Mouse (Mus musculus) heart, embryonic 11.5 days (tissue): ENCODE measurements at regions not wholly inside any gene's neighbourhood (a gene's known extent, or its start where the extent isn't known, plus 50 kb on each side); places are given as distances from the start of the nearest gene placed in this dataset.

Experiments
- ATAC-seq: fragments of 200-750 bp; cut with Nextera tagmentation; replicated peaks from 2 replicates; pipeline ENCODE4 v1.8.0; 2017; ENCODE audit warnings: moderate library complexity; ENCODE audit not compliant: insufficient number of reproducible peaks, low FRiP score, low TSS enrichment
- H3K27ac ChIP-seq: fragments of 300-500 bp; sonication (generic); 2 replicates; pipeline ENCODE4 v1.5.1; 2014; ENCODE audit warnings: mild to moderate bottlenecking, low read depth, low read length
- H3K27me3 ChIP-seq: fragments of 300-500 bp; sonication (generic); 2 replicates; pipeline ENCODE4 v1.6.1; 2014; ENCODE audit warnings: mild to moderate bottlenecking, low read length, mixed read lengths; ENCODE audit not compliant: control insufficient read depth, insufficient read depth
- H3K36me3 ChIP-seq: fragments of 300-500 bp; sonication (generic); 2 replicates; pipeline ENCODE4 v1.6.1; 2014; ENCODE audit warnings: mild to moderate bottlenecking, low read length, moderate library complexity, mixed read lengths; ENCODE audit not compliant: control insufficient read depth, insufficient read depth
- H3K4me1 ChIP-seq: fragments of 300-500 bp; sonication (generic); 2 replicates; pipeline ENCODE4 v1.6.1; 2014; ENCODE audit warnings: low read length; ENCODE audit not compliant: control insufficient read depth, insufficient read depth
- H3K4me2 ChIP-seq: fragments of 300-500 bp; sonication (generic); 2 replicates; pipeline ENCODE4 v1.6.1; 2014; ENCODE audit warnings: mild to moderate bottlenecking, moderate library complexity
- H3K4me3 ChIP-seq: fragments of 300-500 bp; sonication (generic); 2 replicates; pipeline ENCODE4 v1.5.1; 2014; ENCODE audit warnings: low read depth, low read length
- H3K9ac ChIP-seq: fragments of 300-500 bp; sonication (generic); 2 replicates; pipeline ENCODE4 v1.6.1; 2014; ENCODE audit warnings: mild to moderate bottlenecking, low read depth, low read length, moderate library complexity
- H3K9me3 ChIP-seq: fragments of 300-500 bp; sonication (generic); replicated peaks from 2 replicates; pipeline ENCODE4 v1.6.1; 2016; ENCODE audit warnings: low read length; ENCODE audit not compliant: control insufficient read depth
- WGBS: fragments of 180-500 bp; shearing (Covaris S2); extraction: QIAGEN DNeasy Blood & Tissue Kit; methylation state at CpG from one replicate; pipeline ENCODE4 v1.1.7; 2014; ENCODE audit not compliant: insufficient replicate concordance; 5-methylcytosine and 5-hydroxymethylcytosine counted together

DNA sequence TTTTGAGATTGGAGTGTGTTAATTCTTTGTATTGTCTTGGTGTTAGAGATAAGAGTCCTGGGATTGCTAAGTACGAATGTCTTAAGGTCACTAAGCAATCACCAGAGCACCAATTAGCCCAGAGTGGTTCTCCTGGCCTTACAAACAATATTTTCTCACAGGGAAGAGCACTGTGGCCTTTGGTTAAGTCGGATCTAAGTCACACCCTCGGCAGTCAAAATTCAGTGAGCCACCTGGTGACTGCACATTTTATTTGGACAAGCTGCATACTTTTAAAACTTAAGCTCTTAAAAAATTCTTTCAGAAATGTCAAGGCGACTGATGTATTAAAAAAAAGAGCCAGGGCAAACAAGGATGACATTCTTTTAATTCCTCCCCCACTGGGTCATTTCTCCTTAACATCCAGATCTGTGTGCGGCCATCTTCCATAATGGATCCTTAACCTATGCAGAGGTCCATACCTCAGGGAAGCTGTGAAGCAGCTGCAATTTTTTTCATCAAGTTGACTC is 60.9 kb upstream of the Foxa2 start:
- Histone ChIP-seq H3K9ac (no peak overlapping the region), H3K36me3 (no peaks in the 10 kb centered on the region), H3K4me2 (no peak overlapping the region), H3K27me3 (no peaks in the 10 kb centered on the region), H3K4me1 (no peaks in the 10 kb centered on the region), H3K4me3 (no peak overlapping the region), H3K27ac (no peak overlapping the region), H3K9me3 (no peaks in the 10 kb centered on the region)
- 60% methylated on average over 5 of the region's 5 CpGs for WGBS
- no peak for ATAC-seq

DNA sequence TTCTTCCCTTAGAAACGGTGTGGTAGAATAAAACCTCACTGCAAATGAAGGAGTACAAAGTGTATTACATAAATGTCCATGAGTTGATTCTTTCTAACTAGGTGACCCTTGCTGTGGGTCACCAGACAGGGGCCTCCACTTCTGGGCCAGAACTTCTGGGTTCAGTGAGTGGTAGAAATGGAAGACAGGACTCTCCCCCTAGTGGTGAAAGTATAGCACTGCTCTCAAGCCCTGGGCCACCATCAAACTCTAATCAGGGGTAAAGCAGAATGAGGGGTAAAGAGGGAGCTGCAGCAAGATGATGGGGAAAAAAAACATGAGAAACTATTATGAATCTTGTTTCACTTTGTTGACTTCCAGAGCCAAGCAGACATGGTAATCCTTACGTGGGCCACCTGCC is 63.4 kb upstream of the Foxa2 start:
- Histone ChIP-seq H3K4me1 (no peaks in the 10 kb centered on the region), H3K4me2 (no peak overlapping the region), H3K27ac (no peak overlapping the region), H3K27me3 (no peaks in the 10 kb centered on the region), H3K9ac (no peak overlapping the region), H3K36me3 (no peaks in the 10 kb centered on the region), H3K9me3 (no peaks in the 10 kb centered on the region), H3K4me3 (no peak overlapping the region)
- WGBS = 42% methylated on average over 2 of the region's 2 CpGs
- no peak for ATAC-seq

DNA sequence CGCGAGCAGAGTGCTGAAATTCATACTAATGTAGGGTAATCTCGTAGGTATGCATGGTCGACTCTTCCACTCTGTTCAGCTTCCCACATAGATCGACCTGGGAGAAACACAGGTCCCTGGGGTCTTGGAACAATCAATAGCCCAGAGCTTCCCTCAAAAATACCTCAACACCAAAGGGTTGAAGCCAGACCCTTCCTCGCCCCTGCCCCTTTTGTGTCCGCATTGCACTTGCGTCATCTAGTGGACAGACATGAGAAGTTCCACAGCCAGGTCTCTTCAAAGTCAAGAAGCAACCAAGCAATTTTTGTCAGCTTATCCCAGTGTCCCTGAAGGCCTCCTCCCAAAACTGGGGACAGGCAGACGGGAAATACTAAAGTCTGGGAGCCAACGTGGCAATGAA is 65.1 kb upstream of the Foxa2 start:
- Histone ChIP-seq H3K4me1 (peaks cover 5% of the 10 kb centered on the region; the same call in 1 of the 2 replicates), H3K4me3 (no peak overlapping the region), H3K9me3 (no peaks in the 10 kb centered on the region), H3K36me3 (no peaks in the 10 kb centered on the region), H3K4me2 (peak overlapping the region; percentile 54), H3K27me3 (no peaks in the 10 kb centered on the region), H3K9ac (no peak overlapping the region), H3K27ac (no peak overlapping the region)
- 20% methylated on average over 10 of the region's 10 CpGs for WGBS
- no peak for ATAC-seq

DNA sequence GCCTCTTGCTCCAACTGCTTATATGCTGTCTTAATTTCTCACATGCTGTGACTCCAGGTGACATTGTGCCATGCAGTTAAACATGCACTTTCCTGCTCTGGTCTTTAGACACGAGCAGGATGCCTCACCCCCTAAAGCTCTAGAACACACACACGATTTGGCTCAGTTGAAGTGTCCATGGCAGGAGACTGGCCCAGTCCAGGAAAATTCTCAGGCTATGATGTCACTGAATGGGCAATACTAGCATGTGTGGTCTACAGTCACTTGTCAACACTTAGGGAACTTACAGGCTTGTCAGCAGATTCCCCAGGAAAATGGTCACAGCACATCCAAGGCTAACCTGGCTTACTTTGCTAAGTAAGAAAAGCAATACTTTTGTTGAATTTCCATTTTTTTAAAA is 66.4 kb upstream of the Foxa2 start:
- Histone ChIP-seq H3K4me1 (peaks cover 15% of the 10 kb centered on the region; the same call in 1 of the 2 replicates), H3K4me2 (no peak overlapping the region), H3K27me3 (no peaks in the 10 kb centered on the region), H3K36me3 (no peaks in the 10 kb centered on the region), H3K27ac (no peak overlapping the region), H3K4me3 (no peak overlapping the region), H3K9me3 (no peaks in the 10 kb centered on the region), H3K9ac (no peak overlapping the region)
- 14% methylated on average over 2 of the region's 2 CpGs for WGBS
- ATAC-seq = peak; percentile 60; the same call in 1 of the 2 replicates

DNA sequence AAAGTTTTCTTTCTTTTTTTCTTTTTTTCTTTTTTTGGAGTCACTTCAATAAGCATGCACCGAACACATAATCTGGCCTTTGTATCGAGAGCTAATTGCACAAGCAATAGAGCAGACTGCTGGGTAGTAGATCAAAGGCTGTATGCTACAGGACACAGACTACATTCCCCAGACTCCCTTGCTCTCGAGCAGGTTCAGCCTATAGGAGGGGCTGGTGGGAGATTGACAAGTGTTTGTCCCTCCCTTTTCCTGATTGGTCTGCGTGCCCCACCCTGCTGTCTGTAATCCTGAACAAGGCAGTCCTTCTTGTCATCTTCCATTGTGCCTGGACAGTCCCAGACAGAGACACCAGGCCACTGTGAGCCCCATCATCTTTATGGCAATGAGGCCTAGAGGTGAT is 67.8 kb upstream of the Foxa2 start:
- no peak for ATAC-seq
- no peak overlapping the region for H3K27ac ChIP-seq
- no peaks in the 10 kb centered on the region for H3K27me3 ChIP-seq
- peaks cover 15% of the 10 kb centered on the region; the same call in 1 of the 2 replicates for H3K4me1 ChIP-seq
- H3K9me3 ChIP-seq = no peaks in the 10 kb centered on the region
- no peak overlapping the region for H3K4me3 ChIP-seq
- no peak overlapping the region for H3K9ac ChIP-seq
- no peak overlapping the region for H3K4me2 ChIP-seq
- WGBS = 34% methylated on average over 4 of the region's 4 CpGs
- H3K36me3 ChIP-seq = no peaks in the 10 kb centered on the region

DNA sequence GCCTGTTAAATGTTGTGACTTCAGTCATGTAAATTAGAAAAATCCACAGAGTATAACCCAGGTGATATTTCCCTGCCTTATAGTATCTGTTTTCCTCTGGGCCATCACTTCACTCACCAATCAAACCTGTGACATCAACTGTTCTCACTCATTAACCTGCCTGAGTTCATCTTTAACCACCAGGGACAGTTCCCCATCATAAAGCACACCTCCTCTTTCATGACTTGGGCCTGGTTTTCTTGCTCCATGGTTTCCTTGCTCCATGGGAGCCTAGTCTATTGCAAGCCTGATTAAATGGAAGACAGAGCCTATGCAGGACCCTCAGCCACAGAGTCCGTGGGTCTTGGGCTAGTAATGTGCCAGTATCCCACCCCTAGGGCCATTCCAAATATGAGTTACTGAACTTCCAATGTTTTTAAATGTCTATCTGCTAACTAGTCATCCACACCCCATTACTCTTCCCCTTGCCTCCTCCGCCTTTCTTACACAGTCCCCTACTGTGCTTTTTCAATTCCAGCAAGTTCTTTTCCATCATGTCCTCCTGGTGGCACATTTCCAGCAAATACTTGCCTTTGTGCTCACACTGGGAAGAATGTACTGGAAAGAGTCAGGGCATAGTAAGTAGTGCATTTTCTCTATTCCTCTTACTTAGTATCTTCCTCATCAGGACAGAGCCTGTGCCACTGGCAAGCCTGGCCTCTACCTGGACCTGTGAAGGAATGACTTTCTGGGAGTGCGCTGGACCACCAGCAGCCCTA is 69.4 kb upstream of the Foxa2 start:
- Histone ChIP-seq H3K4me1 (peaks cover 15% of the 10 kb centered on the region; the same call in 1 of the 2 replicates), H3K27me3 (no peaks in the 10 kb centered on the region), H3K4me3 (no peak overlapping the region), H3K9ac (no peak overlapping the region), H3K9me3 (no peaks in the 10 kb centered on the region), H3K36me3 (no peaks in the 10 kb centered on the region), H3K4me2 (no peak overlapping the region), H3K27ac (no peak overlapping the region)
- no peak for ATAC-seq
- 79% methylated on average over 3 of the region's 3 CpGs for WGBS

DNA sequence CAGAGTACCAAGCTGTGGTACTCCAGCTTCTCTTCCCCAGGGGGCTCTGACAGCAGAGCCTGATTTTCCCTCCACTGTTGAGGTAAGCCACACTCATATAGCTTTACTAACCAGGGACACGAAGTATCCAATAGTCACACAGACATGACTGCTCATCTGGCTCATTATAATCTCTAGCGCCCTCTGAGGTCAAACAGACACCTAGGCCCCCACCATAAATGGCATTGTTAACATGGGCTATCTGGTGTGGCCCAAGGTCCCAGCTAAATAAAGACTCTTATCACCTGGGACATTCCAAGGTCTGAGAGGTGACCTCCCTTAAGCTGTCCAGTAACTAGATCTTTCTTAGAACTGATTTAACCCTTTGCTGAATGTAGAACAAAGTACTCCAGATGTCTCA is 70.7 kb upstream of the Foxa2 start:
- WGBS = 12% methylated on average over 2 of the region's 2 CpGs
- ATAC-seq = peak; percentile 53; the same call in 1 of the 2 replicates

DNA sequence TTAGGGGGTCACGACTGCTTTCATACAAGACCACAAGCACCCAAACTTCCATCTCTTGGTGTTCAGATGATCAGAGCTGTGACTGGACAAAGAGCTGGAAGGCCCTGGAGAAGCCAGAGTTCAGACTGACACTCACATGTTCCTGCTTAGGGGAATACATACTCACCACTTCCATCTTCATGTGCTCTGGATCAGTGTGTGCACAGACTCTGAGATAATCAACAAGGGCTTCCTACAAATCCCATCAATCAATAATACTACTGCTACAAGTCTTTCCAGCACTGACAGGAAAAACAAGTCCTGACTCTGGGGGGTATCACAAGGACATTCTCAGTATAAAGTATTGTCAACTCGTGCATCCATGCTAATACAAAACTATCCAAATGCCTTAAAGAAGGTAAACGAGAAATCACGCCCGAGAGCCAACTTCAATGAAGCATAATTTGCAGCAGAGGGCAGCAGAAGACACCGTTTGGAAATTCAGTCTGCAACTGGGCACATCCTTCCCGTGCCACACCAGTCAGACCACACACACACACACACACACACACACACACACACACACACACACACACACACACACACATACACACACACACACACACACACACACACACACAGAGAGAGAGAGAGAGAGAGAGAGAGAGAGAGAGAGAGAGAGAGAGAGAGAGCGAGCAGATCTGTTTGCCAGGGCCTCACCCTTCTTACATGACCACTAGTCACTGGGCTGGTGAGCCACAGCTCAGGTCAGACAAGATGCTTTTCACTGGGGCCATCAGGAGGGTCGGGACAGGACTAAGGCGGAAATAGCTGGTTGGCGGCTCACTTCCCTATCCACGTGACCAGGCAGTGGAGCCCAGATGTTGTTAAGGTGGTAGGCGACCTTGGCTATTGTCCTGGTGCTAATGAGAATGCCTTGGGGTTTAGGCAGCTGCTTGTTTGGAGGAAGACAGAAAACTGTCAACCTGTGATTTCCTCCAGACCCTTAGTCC is 75.4 kb upstream of the Foxa2 start:
- Histone ChIP-seq H3K4me3 (no peak overlapping the region), H3K4me2 (no peak overlapping the region), H3K9ac (no peak overlapping the region), H3K36me3 (no peaks in the 10 kb centered on the region), H3K4me1 (peaks cover 9% of the 10 kb centered on the region; the same call in 1 of the 2 replicates), H3K9me3 (no peaks in the 10 kb centered on the region), H3K27me3 (no peaks in the 10 kb centered on the region), H3K27ac (no peak overlapping the region)
- ATAC-seq = no peak
- WGBS = 30% methylated on average over 13 of the region's 13 CpGs

More for the DNA sequence above, 70.7 kb upstream of the Foxa2 start:
- Histone ChIP-seq H3K9me3 (no peaks in the 10 kb centered on the region), H3K4me3 (no peak overlapping the region), H3K4me1 (peaks cover 15% of the 10 kb centered on the region; the same call in 1 of the 2 replicates), H3K4me2 (no peak overlapping the region), H3K27me3 (no peaks in the 10 kb centered on the region), H3K27ac (peak overlapping the region; percentile 4; the same call in 1 of the 2 replicates), H3K9ac (no peak overlapping the region), H3K36me3 (no peaks in the 10 kb centered on the region)
